Mouse (Mus musculus): ENCODE results near the gene Msrb2.

Msrb2 gene

DNA sequence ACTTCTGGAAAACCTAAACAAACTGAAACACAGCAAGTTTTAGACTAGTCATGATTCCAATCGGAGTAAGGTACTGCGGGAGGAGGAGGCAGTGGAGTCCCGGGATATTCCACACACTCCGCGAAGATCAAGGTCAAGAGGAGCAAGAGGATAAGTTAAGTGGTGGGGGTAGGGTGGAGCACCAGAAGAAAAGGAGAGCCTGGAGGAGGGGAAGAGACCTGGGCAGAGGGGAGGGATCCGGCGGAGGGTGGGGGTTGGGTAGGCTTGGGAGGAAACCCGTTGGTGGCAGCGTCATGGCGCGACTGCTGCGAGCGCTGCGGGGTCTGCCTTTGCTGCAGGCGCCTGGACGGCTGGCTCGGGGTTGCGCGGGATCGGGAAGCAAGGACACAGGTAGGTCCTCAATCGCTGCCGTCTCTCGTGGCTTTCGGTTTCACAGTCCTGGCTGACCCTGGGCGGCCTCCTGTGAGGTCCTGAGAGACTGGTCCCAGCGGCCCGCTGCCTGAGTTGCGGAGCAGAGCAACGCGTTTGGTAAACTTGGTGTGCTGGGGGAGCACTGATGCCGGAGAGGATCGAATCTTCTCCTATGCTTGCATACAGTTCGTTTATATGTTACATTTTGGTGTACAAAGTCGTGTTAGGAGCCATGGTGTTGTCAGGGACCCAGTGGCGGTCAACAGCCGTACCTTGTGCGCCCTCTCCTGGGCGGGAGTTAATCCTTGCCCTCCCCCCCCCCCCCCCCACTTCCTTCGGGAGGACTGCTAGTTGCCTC is at the start of gene Msrb2:
Gene Msrb2, plus strand, starts transcription at position 51 of the 769 bp plus-strand sequence.
- peak; percentile 82 for DNase-seq (ENCODE audit: low read depth)

DNA sequence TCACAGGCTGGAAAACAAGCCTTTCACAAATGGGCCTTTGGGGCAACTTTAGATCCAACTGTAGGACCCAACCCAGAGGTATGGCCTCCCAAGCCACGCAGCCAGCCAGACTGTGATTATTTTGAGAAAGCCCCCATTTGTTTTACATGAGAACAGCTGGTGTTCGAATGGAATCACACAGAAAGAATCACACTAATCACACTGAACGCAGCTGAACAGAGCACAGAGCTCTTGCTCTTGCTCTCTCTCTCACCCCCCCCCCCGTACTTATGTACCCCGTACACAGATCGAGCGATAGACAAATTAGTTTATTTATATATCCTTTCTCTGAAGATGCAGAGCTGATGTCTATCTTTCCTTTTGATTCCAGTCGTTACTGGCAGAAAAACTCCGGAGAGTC is 48.8 kb upstream of the Msrb2 start:
- no peak for DNase-seq (ENCODE audit: low read depth)

GRCm38 (mm10) chr2:19326376-19326775 is 44.9 kb upstream of the Msrb2 start:
- DNase-seq (ENCODE audit: low read depth): no peak

DNA sequence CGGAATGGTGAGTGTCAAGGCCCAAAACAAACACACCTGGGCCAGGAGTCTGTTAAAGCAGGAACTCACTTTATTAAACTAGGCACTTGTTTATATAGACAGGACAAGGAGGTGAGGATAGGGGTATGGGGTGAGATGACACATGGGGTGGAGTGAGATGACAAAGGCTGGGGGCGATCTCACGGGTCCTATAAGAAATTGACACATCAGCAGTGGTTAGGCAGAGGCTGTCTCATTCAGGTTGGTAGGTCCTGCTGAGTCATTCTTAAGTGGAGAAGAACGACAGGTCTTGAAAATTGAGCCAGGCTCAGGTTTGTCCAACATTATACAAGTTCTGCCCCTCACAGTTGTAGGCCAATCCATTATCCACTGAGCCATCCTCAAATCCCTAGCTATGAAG is 43.4 kb upstream of the Msrb2 start:
- peak; percentile 78 for DNase-seq (ENCODE audit: low read depth)

GRCm38 (mm10) chr2:19343901-19344635 is 27.2 kb upstream of the Msrb2 start:
- DNase-seq (ENCODE audit: low read depth): peak; percentile 82

DNA sequence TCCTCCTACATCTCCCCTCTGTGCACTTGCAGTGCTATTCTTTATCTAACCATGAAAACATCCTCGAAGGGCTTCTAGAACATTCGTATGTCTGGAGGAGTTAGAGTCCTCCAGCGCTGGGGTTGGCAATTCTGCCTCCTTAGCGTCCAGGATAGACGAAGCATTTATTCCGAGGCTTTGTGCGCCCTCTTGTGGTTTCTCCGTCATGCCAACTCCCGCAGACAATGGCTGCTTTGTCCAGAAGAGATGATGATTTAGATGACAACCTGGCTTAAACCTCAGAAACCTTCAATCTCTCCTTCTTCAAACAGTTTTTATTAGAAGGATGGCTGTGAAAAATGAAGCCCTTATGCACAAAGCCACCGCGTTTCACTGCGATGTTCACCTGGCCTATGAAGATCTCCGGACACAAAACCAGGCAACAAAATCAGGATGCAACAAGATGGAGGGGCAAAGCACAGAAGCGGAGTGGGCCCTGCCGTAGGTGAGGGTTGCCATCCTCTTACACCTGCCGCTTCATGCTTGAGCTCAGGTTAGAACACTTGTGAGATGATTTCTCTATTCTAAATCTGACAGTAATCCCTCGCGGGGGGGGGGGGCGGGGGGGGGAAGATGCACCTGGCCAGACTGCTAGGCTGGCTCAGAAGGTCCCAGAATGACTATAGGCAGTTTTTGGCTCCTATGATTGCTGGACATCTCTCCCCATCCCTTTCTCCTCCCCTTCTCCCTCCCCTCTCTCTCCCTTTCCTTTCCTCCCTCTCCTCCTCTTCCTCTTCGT is 26.4 kb upstream of the Msrb2 start:
- peak; percentile 89 for DNase-seq (ENCODE audit: low read depth)

DNA sequence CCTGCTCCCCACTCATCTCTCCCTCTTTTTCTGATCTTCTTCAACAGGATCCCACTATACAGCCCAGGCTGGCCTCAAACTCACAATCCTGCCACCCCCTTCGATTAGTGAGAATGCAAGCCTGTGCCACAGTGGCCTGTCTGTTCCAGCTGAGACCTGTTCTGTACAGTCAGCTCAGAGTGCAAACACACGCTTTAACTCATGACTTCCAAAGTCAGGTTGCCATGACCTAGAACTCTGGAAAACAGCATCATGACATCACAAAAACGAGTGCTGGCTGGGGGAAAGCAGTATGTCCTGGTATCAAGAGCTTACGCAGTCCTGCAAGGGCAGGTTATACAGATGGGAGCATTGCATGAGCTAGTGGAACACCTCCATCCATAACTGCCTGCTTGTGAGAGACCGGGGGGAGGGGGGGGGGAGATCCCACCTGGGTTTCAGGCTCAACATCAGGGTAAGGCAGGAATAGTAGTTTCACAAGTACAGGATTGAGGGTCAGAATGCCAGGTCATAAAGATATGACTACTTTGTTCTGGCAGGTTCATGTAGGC is 25.8 kb upstream of the Msrb2 start:
- DNase-seq (ENCODE audit: low read depth): no peak

GRCm38 (mm10) chr2:19348454-19348853 is 22.8 kb upstream of the Msrb2 start:
- no peak for DNase-seq (ENCODE audit: low read depth)

GRCm38 (mm10) chr2:19350167-19350566 is 21.1 kb upstream of the Msrb2 start:
- no peak for DNase-seq (ENCODE audit: low read depth)

- peak; percentile 69 for DNase-seq (ENCODE audit: low read depth)
Measured at GRCm38 (mm10) chr2:19351615-19352253, 19.5 kb upstream of the Msrb2 start.

DNA sequence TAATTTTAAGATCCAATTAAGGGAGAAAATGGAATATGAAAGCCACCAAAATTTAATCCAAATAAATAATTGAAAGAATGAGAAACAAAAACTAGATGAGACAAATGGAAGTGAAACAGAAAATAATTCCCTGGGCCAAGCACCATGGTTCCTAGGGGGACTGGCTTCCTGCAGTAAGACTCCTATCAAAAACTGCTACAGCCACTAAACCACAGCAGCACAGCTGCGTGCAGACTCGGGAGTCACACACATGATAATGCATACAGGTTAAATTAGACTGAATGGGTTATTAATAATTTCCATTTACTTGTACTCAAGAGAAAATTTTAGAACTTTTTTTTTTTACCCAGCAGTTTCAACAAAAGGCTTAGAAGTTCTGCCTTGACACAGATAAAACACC is 18.1 kb upstream of the Msrb2 start:
- DNase-seq (ENCODE audit: low read depth): no peak

DNA sequence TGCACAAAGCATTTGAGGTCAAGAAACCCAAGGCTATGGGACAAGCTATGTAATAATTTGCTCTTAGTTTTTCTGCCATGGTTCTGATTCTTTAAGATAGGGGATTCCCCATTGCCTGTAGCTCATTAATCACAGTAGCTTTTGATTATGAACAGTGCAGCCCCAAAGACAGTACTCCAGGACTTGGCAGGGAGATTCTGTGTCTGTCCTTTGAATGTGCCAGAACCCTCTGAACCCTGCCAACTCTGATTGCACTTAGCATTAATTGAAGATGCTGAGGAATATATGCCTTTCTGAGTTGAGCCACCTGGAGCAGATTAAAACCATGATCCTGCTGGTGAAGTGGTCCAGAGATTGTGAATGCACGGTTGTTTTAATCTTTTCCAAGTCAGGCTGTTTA is 8.4 kb upstream of the Msrb2 start:
- DNase-seq (ENCODE audit: low read depth): no peak

DNA sequence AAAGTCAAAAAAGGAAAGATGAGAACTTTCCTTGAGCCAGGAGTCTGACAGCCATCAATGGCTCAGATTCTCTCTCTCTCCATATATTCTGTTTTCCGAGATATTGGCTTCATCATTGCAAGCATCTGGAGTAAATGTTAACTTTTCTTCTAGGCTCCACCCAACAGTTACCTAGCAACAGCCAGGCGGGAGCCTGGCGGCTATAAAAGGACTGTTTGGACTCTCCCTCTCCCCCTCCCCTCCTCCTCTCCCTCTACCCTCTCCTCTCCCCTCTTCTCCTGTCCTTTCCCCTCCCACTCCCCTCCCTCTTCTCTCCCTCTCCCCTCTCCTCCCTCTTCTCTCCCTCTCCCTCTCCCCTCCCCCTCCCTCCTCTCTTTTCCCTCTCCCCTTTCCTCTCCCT is 4.8 kb upstream of the Msrb2 start:
- no peak for DNase-seq (ENCODE audit: low read depth)

DNA sequence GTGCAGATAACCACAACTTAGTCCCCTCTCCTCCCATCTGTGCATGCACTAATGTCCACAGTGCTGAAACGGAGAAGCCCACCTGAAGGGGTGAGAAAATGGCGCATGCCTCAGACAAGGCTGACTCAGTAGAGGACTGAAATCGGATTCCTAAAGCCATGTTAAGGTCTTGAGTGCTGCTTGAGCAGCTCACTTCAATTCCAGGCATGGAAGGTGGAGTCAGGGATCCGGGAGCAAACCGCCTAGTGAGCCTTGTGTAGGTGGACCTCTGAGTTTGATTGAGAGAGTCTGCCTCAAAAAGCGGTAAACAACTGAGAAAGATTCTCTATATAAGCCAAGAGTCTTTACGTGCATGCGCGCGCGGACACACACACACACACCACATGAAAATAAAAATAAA is 4.1 kb upstream of the Msrb2 start:
- DNase-seq (ENCODE audit: low read depth): no peak

DNA sequence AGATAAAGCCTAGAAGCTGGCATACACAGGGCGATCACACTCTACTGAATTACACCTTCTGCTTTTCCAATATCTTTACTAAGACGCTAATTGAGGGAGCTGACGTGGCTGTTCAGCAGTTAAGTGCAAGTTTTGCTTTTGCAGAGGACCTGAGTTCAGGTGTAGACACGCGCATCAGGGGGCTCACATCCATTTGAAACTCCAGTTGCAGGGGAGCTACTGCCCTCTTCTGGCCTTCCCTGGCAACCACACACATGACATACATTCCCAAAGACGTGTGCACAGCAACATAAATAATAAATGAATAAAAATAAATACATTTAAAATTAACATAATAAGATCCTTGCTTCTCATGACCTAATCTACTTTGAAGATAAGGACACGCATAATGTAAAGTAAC is 2.5 kb downstream of the Msrb2 start:
- DNase-seq (ENCODE audit: low read depth): peak; percentile 44

DNA sequence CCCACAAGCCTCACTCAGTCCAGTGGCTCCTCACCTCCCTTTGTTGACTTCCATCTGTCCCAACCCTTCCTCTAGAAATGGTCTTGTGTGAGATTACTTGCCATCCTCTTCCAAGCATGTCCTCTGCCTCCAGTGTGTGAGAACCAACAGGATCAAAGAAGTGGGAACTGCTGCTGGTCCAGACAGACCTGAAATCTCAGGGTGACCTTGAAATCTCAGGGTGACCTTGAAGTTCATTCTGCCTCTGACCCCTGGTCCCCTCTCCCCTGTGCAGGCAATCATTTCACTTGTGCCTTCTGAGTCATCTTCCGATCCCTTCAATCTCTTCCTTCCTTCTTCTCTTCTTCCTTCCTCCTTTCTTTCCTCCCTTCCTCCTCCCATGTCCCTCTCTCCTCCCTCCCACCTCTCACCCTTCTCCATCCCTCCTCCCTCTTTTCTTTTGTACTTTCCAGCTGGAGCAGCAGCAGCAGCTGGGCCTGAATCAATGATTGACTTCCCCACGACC is 9.3 kb downstream of the Msrb2 start:
- DNase-seq (ENCODE audit: low read depth): no peak

DNA sequence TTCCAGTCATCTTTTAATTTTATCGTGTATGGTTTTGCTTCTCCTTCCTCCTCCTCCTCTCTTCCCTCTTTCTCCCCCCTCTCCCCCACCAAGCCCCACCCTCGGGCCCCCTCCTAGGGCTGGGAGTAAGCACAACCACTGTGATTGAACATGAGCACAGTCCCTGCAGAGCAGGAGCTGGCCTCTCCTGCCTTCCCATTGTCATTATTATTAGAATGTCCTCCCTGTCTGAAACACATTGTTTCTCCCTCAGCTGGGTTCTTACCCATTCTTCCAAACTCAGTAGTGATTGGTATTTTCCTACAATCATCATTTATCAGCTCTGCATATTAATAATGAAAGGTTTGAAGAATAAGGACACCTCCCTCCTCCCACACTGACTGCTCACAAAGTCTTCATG is 9.7 kb downstream of the Msrb2 start:
- no peak for DNase-seq (ENCODE audit: low read depth)

DNA sequence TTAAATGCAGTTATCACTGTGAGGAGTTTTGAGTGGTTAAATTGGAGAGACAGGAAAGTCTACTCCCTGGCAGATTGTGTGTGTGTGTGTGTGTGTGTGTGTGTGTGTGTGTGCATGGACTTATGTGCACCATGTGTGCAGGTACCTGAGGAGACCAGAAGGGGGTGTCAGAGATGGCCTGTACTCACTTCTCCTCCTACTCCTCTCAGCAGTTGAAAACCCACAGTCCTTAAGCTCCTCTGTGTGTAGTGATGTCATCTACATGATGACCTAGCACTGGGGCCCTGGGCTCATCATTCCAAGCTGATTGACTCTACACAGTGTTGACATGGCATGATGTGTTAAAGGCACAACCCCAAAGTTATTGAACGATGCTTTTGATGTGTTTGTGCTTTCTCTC is 11.0 kb downstream of the Msrb2 start:
- DNase-seq (ENCODE audit: low read depth): no peak

DNA sequence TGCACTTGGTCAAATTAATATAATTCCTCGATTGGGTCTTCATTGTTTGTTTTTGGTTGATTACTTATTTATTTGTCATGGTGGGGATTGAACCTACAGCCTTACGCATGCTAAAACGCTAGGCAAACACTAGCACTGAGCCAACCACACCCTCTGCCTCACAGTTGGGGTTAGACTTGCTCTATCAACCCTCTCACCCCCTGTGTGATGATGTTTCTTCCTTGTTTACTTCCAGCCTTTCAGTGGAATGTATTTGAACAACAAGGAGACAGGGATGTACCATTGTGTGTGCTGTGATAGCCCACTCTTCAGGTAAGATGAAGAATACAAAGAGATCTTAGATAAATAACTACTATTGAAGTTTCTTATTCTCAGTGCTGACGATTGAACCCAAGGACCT is 11.8 kb downstream of the Msrb2 start:
- no peak for DNase-seq (ENCODE audit: low read depth)

- no peak for DNase-seq (ENCODE audit: low read depth)
Measured at GRCm38 (mm10) chr2:19385772-19386171, 14.5 kb downstream of the Msrb2 start.

DNA sequence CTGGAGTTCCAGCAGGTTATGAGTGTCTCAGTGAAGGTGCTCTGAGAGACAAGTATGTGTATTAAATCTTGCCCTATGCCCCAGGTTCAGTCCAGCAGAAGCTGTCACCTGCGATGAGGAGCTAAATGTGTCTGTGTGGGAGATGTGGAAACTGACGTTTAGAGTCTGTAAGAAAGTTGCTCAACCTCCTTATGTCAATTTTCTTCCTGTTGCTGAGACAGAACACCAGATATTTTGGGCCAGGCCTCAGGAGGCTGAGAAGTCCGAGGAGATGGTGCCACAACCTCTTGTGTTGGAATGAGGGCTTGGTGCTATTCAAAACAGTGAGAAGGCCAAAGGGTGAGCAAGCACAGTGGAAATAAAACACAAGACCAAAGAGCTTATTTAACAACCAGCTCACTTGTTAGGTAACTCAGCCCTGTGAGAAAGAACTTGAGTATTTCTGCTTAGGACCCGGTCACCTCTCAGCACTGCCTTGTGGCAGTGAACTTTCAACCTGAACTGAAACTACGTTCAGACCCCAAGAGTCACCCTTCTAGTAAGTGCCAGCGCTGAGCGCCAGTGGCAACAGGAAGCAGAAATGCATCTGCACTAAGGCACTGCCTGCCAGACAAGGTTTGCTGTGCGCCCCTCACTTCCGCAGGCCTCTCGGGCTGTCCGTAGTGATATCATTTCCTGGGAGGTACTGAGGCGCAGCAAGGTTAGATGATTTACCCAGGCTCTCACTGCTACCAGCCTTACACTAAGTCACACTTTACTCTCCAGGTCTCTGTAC is 17.3 kb downstream of the Msrb2 start:
- peak; percentile 42 for DNase-seq (ENCODE audit: low read depth)
